Mouse (Mus musculus): ENCODE data around the gene Ecm1.

Gene Ecm1

DNA sequence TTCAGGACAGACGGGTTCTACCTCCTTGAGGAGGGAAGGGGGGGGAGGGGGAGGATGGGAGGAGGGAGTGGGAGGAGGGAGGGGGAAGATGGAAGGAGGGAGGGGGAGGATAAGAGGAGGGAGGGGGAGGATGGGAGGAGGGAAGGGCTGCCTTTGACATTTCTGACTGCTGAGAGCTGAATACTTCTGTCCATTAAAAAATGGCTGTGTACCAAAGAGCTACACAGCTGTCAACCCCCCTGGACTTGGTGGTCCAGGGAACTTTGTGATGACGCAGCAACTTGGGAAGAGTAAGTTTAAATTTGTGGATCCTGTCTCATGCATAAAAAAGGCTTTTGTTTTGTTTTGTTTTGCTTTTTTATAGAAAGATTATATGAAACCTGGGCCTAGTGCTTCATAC is 49.4 kb downstream of the Ecm1 start:
- in situ Hi-C loops (cut with MboI, MseI), result no loop called here

DNA sequence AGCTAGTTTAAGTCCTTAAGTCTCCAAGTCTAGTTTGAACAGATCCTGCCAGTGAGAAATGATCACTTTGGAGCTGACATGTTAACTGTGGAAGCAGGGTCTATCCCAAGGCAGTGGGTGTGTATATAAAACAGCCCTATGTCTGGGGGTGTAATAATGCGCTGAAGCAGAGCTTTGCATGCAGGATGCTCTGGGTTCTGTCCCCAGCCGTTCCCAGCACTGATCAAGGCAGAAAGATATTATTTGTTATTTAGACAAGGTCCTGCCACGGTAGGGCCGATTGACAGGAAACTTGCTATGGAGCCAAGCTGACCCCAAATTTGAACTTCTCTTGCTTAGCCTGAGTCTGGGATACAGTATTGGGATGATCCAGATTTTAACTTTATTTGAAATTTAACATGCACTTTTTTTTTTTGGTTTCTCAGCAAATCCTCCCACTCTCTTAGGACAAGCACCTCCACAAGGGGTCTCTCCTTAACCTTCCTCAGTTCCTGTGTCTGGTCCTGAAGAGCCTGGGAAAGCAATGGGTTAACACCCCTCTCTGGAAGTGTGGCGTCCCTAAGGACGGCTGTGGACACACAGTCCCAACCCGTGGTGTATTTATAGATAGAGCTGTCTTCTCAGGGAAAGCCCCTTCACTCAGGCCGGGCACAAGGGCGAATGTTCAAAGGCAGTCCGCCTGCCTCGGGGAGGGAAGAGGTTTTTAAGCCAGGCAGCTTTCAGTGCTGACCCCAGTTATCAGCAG is 50.0 kb downstream of the Ecm1 start:
- in situ Hi-C loops (cut with MboI, MseI), result no loop called here

DNA sequence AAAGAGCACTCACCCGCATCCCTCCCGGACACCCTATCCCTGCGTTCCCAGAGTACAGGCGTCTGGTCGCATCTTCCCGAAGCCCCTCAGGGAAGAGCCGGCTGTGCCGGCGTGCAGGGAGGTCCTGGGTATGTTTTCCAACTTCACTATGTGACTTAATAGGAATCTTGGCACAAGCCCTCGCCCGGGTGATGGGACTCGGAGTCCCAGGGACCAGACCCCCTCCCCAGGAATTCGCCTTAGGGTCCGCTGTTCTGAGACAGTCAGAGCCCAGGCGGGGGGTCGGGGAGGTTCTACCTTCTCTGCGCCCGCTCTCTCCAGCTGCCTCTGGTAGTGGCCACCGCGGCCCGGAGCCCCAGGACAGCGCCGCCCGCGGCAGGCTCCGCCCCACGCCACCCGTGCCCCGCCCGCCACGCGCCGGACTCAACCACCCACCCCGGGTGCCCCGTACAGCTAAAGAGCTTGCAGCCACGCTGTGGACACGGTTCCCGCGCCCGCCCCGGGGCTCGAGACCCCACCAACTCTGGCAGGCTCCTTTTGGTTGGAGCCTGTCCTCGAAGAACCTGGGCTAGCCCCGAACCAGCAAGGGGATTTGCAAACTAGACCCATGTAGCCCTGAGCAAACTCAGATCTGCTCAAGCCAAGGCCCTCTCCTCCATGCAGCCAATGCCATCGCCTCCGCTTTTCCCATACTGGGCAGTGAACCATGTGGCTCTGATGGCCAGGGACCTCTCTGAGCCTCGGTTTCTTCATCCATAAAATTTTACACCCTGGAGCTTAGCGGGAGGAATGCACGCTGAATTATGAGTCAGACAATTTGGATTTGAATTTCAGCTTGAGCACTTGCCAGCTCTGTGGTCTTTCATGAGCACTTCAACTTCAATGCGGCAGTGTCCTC is 51.6 kb downstream of the Ecm1 start, which contains the start of gene Adamtsl4:
Gene Adamtsl4, minus strand, starts transcription at position 394 of the 898 bp plus-strand sequence.
- in situ Hi-C loops (cut with MboI, MseI), result no loop called here

DNA sequence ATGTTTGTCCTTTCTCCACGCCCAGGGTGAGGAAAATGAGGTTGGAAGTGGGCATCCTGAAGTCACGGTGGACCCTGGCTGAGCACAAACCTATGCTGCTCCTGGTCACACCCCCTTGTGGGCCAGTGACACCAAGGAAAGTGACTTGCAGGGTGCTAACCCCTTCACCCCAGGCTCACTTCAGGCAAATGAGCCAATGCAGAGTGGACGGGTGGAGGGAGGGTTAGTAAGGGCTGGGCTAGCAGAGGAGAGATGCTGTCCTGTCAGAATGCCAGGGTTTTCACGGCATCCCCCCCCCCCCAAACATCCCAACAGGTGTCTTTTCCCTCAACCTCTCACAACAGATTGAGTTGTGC is 52.2 kb downstream of the Ecm1 start:
- in situ Hi-C loops (cut with MboI, MseI), result no loop called here

DNA sequence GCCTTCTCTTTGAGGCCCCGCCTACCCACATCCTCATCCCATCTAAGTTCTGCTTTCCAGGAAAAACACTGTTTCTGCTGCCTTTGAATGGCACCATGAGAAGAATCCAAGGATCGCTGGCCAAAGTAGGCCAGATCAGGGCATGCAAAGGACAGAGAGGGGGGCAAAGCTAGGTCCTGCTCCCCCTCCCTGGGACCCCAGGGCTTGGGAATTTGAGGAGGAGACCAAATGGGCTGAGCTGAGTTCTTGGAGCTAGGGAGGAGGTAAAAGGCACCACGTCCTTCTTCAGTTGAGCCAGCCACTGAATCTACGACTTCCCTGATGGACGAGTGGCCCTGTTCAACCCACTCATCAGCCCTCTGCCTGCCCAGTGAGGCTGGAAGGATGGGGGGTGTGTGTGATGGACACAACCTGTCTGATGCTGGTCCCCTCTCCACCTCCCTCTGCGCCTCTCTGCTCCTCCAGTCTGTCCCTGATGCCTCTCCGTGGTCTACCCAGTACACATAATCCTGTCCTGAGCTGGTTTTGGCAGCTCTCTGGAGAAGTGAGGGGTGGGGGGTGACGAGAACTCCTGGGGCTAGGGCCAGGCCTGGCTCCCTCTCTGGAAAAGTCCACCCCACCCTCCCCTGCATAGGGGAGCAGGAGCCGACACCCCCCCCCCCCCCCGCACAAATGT is 52.7 kb downstream of the Ecm1 start:
- in situ Hi-C loops (cut with MboI, MseI), result no loop called here

DNA sequence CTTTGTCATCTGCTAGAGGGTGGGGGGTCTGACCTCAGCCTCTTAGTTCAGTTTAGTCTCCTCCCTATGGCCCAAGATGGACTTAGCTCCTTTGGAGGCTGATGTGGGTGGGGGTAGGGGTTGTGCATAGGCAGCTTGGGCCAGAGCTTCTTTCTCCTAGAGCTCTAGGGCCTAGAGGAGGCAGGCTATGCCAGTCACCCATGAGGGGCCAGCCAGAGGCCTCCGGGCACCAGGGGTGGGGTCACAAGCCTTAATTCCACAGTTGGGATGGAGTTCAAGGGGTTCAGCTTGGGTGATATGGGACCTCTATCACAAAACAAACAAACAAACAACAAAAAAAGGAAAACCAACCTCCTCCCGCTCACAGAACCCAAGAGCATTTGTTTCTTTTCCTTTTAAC is 53.7 kb downstream of the Ecm1 start:
- in situ Hi-C loops (cut with MboI, MseI), result no loop called here

DNA sequence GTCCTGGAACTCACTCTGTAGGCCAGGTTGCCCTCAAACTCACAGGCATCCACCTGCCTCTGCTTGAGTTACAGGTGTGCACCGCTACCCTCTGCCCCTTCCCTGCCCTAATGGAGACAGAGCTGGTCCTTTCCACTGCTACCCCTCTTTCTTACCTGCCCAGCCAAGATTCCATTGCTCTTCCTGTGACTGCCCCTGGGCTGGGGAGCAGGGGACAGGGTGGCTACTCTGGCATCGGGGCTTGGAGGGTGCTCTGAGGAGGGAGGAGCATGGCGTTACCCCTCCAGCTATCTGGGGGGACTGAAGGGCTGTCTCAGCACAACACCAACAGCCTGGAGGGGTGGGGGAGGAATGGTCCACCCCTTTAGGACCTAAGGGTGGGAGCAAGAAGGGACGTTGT is 54.1 kb downstream of the Ecm1 start:
- in situ Hi-C loops (cut with MboI, MseI), result no loop called here

DNA sequence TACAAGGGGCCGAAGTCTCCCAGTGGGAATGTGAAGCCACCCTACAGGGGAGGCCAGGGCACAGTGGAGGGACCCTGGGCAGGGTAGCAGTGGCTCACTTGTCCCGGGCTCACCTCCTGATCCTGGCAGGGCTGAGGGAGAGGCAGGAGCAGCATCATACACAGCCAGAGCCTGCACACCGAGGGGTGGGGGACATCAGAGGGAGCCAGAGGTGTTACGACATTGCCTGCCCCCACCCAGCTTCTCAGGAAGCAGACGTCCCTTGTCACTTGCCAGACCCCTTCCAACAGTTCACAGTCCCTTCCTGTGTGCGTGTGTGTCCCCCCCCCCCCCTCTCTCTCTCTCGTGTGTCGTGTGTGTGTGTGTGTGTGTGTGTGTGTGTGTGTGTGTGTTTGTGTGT is 54.5 kb downstream of the Ecm1 start:
- in situ Hi-C loops (cut with MboI, MseI), result no loop called here
